Mouse (Mus musculus): ENCODE measurements around the gene Cbl. TPM values are rescaled to one million over a fixed set of nuclear protein-coding genes. Genes with fewer than 3 reads are reported as not detected.
A peak's percentile ranks its signal among the peaks of the same experiment; 100 is the strongest.

The Cbl gene
- polyA plus RNA-seq, 1 experiment from 2014 or later: 18.2 TPM

DNA sequence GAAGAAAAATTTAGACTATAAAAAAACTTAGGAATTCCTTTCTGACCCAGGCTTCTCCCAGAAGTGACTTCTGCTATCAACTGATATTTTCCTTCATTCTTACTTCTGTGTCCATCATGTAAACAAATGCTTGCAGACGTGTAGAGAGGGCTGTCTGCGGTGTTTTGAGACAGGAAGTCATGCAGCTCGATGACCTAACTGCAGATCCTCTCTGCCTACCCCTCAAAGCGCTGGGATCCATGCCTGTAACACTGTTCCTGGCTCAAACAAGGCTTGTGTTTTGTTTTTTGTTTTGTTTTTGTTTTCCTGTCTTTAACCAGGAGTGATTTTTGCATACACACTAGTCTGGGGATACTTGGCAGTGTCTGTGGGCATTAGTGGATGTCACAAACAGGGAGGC is 96.0 kb downstream of the Cbl start:
- no peak for ATAC-seq (ENCODE audit: low FRiP score)
- Histone ChIP-seq H3K4me3 (replicated peaks) (no peak overlapping the region), H3K4me2 (no peak overlapping the region), H3K9me3 (replicated peaks) (no peaks in the 10 kb centered on the region), H3K27me3 (replicated peaks) (peaks cover 38% of the 10 kb centered on the region), H3K27ac (replicated peaks) (no peak overlapping the region), H3K9ac (replicated peaks) (no peak overlapping the region), H3K36me3 (no peaks in the 10 kb centered on the region), H3K4me1 (peaks cover 29% of the 10 kb centered on the region)
- 82% methylated on average over 4 of the region's 4 CpGs for WGBS

GRCm38 (mm10) chr9:44135731-44136411 is 98.0 kb downstream of the Cbl start:
- Histone ChIP-seq H3K36me3 (no peaks in the 10 kb centered on the region), H3K27me3 (replicated peaks) (peaks cover 57% of the 10 kb centered on the region), H3K4me3 (replicated peaks) (peak overlapping the region; percentile 46), H3K4me2 (peak overlapping the region; percentile 83), H3K4me1 (peaks cover 33% of the 10 kb centered on the region), H3K9me3 (replicated peaks) (no peaks in the 10 kb centered on the region), H3K9ac (replicated peaks) (peak overlapping the region; percentile 54; the same call in 1 of the 2 replicates), H3K27ac (replicated peaks) (peak overlapping the region; percentile 58)
- no peak for ATAC-seq (ENCODE audit: low FRiP score)
- WGBS: 47% methylated on average over 7 of the region's 7 CpGs

DNA sequence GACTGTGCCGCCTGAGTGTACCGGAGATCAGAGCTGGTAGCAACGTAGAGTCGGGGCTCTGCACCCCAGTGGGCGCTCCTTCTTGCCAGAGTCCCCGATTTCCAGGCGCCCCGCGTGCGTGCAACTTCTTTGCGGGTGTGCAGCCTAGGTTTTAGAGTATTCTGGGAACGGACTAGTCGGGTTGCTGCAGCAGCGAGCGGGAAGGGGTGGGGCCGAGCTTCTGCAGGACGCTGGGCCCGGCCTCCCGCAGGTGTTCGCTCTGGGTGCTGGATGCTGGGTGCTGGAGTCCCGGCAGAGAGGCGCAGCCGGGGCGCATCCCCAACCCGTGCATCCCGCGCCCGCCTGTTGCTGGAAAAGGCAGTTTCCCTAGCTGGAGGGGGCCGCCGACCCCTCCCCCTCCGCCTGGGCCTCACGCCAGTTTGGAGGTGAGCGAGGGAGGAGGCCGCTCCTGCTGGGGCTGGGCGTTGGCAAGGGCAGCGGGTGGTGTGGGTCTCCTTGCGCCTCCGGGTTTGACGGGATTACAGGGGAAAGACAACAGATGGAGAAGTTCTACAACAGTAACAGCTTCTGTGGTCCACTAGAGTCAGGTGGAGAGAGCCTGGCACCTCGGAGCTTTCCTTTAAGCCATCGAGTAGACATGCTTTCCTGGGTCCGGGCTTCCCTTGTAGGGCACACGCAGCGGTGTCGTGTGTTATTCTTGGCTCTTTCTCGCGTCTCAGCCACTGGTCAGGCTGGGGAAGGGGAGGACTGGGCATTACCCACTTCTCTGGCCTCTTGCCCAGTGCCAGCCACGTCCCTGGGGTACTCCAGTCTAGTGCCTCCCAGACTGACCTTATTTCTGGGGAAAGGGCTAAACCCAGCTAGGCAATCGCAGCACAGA is 98.8 kb downstream of the Cbl start:
- Histone ChIP-seq H3K27ac (replicated peaks) (peak overlapping the region; percentile 58), H3K4me2 (peak overlapping the region; percentile 83), H3K4me3 (replicated peaks) (peak overlapping the region; percentile 46), H3K27me3 (replicated peaks) (peaks cover 64% of the 10 kb centered on the region), H3K9me3 (replicated peaks) (no peaks in the 10 kb centered on the region), H3K9ac (replicated peaks) (peak overlapping the region; percentile 54), H3K36me3 (no peaks in the 10 kb centered on the region), H3K4me1 (peaks cover 40% of the 10 kb centered on the region)
- 3% methylated on average over 48 of the region's 49 CpGs for WGBS
- 0 out of 2 replicates have a peak, but pooled peaks have one; percentile 45 for ATAC-seq (ENCODE audit: low FRiP score)

DNA sequence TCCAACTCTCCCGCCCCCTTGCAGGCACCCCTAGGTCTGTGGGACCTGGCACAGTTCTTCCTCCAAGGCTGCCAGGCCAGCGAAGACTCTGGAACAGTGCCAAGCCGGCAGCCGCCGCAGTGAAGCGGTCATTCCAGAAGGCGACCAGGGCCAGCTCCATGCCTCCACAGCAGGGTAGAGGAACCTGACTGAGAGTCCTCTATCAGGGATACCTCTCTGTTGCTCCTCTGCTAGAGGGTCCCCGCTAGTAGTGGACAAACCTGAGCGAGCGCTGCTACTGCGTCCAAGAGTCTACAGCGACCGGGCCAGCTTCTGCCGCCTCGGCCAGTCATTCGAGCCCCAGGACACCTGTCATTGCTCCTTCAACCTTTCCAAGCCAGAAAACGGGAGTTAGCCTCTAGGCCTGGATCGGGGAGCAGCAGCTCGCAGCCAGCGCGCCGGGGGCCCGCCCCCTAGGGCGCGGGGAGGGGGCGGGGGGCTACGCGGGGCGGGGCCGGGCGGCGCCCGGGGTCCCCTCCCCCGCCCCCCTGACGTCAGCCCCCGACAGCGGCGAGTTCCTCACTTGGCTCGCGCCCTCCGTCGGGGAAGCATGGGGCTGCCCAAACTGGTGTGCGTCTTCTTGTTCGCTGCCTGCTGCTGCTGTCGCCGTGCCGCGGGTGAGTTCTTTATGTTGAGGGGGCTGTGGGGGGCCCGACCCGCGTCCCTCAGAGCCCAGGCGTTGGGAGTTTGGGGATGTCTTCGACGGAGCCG is 99.6 kb downstream of the Cbl start, which contains the start of gene Mcam:
TSS of gene Mcam (plus strand) at position 369 of the 750 bp plus-strand sequence.
- H3K9me3 ChIP-seq (replicated peaks): no peaks in the 10 kb centered on the region
- 2% methylated on average over 52 of the region's 55 CpGs for WGBS
- H3K4me2 ChIP-seq: peak within 1 kb of the TSS; percentile 83
- H3K4me3 ChIP-seq (replicated peaks): peak within 1 kb of the TSS; percentile 46
- no peaks in the 10 kb centered on the region for H3K36me3 ChIP-seq
- 0 out of 2 replicates have a peak, but pooled peaks have one; percentile 17 for ATAC-seq (ENCODE audit: low FRiP score)
- peaks cover 64% of the 10 kb centered on the region for H3K27me3 ChIP-seq (replicated peaks)
- H3K4me1 ChIP-seq: peaks cover 45% of the 10 kb centered on the region
- peak within 1 kb of the TSS; percentile 54 for H3K9ac ChIP-seq (replicated peaks)
- peak within 1 kb of the TSS; percentile 67 for H3K27ac ChIP-seq (replicated peaks)

DNA sequence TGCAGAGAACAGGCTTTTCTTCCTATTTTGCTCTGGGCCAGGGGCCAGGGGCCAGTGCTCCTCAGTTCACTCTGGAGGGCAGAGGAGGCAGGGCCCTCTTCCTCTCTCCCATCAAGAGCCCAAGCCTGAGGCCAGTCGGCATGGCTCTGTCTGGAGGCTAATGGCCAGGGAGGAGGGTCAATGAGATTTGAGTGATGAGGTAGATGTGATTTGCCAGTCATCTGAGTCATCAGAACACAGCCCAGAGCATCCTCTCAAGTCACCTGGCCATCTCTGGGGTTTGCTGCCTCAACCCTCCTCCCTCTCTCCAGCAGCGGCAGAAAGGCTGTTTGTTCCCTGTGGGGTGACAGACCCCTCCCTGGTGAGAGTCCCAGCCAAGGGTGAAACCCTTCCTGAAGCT is 100.6 kb downstream of the Cbl start:
- H3K4me1 ChIP-seq: peaks cover 45% of the 10 kb centered on the region
- peak overlapping the region; percentile 46; the same call in 1 of the 2 replicates for H3K4me3 ChIP-seq (replicated peaks)
- ATAC-seq (ENCODE audit: low FRiP score): no peak
- peaks cover 64% of the 10 kb centered on the region for H3K27me3 ChIP-seq (replicated peaks)
- H3K27ac ChIP-seq (replicated peaks): peak overlapping the region; percentile 67; the same call in 1 of the 2 replicates
- 16% methylated on average over 2 of the region's 2 CpGs for WGBS
- H3K9ac ChIP-seq (replicated peaks): no peak overlapping the region; the same call in 1 of the 2 replicates
- no peaks in the 10 kb centered on the region for H3K36me3 ChIP-seq
- H3K9me3 ChIP-seq (replicated peaks): no peaks in the 10 kb centered on the region
- peak overlapping the region; percentile 83 for H3K4me2 ChIP-seq

DNA sequence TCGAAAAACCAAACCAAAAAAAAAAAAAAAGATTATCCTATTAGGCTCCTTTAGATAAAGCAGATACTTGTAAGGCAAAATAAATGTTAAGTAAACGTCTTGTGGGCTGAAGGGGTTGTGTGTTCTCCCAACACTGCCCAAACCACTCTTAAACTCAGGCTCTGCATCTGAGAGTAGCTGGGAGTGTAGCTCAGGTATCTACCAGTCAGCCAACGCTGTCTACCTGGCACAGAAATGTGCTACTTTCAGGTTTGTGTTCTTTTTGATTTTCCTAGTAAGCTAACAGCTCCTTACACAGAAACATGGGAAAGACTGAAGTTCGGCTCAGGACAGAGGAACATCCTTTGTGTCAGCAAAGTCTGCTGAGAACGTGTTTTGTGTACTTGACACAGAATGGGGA is 101.6 kb downstream of the Cbl start:
- no peak overlapping the region for H3K9ac ChIP-seq (replicated peaks)
- H3K4me1 ChIP-seq: peaks cover 45% of the 10 kb centered on the region
- H3K4me3 ChIP-seq (replicated peaks): no peak overlapping the region
- H3K4me2 ChIP-seq: no peak overlapping the region
- peaks cover 64% of the 10 kb centered on the region for H3K27me3 ChIP-seq (replicated peaks)
- no peak overlapping the region for H3K27ac ChIP-seq (replicated peaks)
- H3K9me3 ChIP-seq (replicated peaks): no peaks in the 10 kb centered on the region
- no peaks in the 10 kb centered on the region for H3K36me3 ChIP-seq
- no peak for ATAC-seq (ENCODE audit: low FRiP score)
- WGBS: 71% methylated on average over 5 of the region's 5 CpGs

- Histone ChIP-seq H3K4me3 (replicated peaks) (no peak overlapping the region), H3K4me1 (peaks cover 50% of the 10 kb centered on the region), H3K4me2 (no peak overlapping the region; the same call in 1 of the 2 replicates), H3K27ac (replicated peaks) (peak overlapping the region; percentile 65), H3K9ac (replicated peaks) (no peak overlapping the region), H3K9me3 (replicated peaks) (no peaks in the 10 kb centered on the region), H3K36me3 (no peaks in the 10 kb centered on the region), H3K27me3 (replicated peaks) (peaks cover 58% of the 10 kb centered on the region)
- WGBS: 49% methylated on average over 7 of the region's 7 CpGs
- no peak for ATAC-seq (ENCODE audit: low FRiP score)
Observed at GRCm38 (mm10) chr9:44131276-44131590, 102.6 kb downstream of the Cbl start.

DNA sequence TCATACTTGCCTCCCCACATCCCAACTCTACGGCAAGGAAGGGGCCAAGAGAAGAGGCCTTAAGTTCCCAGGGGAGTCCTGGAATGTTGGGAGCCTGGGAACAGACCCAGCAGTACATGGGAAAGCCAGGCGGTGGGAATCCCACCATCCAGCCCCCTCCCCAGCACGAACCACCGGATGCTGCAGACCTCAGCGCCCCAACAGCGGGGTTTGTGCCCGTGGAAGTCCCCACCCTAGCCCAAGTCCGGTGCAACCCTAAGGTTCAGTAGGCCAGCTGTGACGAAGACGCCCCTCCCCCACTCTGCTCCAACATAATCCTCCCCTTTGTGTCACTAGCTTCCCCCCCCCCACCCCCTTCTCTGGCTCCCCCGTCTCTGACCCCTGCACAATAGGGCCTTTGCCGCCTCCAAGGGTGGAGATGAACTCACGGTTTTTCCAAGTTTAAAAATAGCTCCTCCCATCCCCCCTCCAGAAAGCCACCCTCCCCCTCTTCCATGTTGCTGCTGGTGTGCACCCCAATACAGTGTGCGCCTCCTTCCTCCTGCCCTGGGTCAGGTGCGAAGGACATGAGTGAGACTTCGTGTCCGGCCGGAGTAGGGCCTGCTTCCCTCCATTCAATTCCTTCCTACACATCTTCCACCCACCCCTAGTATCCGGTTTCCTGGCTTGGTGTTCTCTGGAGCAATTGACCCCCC is 103.1 kb downstream of the Cbl start:
- ATAC-seq (ENCODE audit: low FRiP score): no peak
- Histone ChIP-seq H3K4me1 (peaks cover 50% of the 10 kb centered on the region), H3K36me3 (no peaks in the 10 kb centered on the region), H3K27ac (replicated peaks) (peak overlapping the region; percentile 65), H3K4me2 (peak overlapping the region; percentile 57), H3K9ac (replicated peaks) (peak overlapping the region; percentile 37; the same call in 1 of the 2 replicates), H3K4me3 (replicated peaks) (no peak overlapping the region; the same call in 1 of the 2 replicates), H3K9me3 (replicated peaks) (no peaks in the 10 kb centered on the region), H3K27me3 (replicated peaks) (peaks cover 53% of the 10 kb centered on the region)
- WGBS: 16% methylated on average over 19 of the region's 19 CpGs

DNA sequence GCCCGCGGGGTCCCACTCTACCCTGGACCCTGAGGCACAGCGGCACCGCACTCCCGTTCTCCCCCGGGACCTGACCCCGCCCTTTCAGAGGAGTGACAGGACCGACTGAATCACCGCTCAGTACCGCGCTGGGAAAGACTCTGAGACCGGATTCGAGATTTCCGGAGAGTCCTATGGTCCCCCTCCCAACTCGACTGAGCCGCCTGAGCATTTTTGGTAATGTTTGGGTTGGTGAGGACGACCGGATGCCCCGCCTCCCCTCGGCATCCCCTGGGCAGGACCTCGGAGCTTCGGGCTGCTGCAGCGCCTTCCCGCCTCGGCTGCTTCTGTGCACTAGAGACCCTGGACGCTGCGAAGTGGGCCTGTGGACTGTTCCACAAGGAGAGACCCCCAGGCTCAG is 103.8 kb downstream of the Cbl start:
- Histone ChIP-seq H3K36me3 (no peaks in the 10 kb centered on the region), H3K4me1 (peaks cover 47% of the 10 kb centered on the region), H3K27ac (replicated peaks) (peak overlapping the region; percentile 69), H3K27me3 (replicated peaks) (peaks cover 46% of the 10 kb centered on the region), H3K9me3 (replicated peaks) (no peaks in the 10 kb centered on the region), H3K4me2 (peak overlapping the region; percentile 57), H3K4me3 (replicated peaks) (peak overlapping the region; percentile 29), H3K9ac (replicated peaks) (peak overlapping the region; percentile 37)
- ATAC-seq (ENCODE audit: low FRiP score): no peak
- WGBS: under 1% methylated on average over 27 of the region's 27 CpGs

DNA sequence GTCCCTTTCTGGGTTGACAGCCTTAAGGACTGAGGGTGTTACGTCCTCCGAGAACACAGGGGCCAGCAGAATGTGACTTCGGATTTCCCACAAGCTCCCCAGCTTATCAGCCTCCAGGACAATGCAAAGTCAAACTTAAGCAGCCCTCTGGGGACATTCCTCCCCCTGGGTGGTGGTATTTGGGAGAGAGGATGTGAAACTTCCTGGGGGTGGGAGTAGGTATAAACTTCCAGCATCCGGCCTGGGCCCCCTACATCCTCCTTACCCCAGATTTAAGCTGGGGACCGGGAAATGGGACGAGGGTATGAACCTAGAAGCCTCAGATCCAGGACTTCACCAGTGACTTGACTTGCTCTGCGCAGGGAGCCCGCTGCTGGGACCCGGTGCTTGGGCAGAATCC is 104.2 kb downstream of the Cbl start:
- peaks cover 43% of the 10 kb centered on the region for H3K4me1 ChIP-seq
- WGBS: 9% methylated on average over 9 of the region's 9 CpGs
- no peaks in the 10 kb centered on the region for H3K36me3 ChIP-seq
- no peaks in the 10 kb centered on the region for H3K9me3 ChIP-seq (replicated peaks)
- peak overlapping the region; percentile 37 for H3K9ac ChIP-seq (replicated peaks)
- H3K4me3 ChIP-seq (replicated peaks): peak overlapping the region; percentile 29
- H3K27ac ChIP-seq (replicated peaks): peak overlapping the region; percentile 69; the same call in 1 of the 2 replicates
- peaks cover 42% of the 10 kb centered on the region for H3K27me3 ChIP-seq (replicated peaks)
- ATAC-seq (ENCODE audit: low FRiP score): no peak
- H3K4me2 ChIP-seq: peak overlapping the region; percentile 57

DNA sequence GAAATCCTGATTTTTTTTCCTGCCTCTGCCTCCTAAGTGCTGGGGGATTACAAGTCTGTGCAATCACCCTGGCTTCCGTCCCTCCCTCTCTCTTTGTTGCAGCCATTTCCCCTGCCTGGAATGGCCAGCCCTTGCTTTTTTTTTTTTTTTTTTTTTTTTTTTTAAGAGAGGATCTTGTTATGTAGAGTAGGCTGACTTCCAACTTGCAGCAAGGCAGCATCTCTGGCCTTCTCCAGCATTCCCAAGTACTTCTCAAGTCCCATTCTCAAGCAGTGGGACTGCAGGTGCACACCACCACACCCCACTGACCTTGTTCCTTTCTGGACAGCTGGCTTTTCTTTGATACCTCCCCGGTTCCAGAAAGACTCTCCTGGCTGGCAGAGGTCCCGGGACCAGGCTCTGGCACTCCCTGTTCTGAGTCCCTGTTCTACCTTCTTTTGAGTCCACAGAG is 106.5 kb downstream of the Cbl start:
- no peaks in the 10 kb centered on the region for H3K9me3 ChIP-seq (replicated peaks)
- WGBS: 53% methylated on average over 3 of the region's 3 CpGs
- H3K36me3 ChIP-seq: no peaks in the 10 kb centered on the region
- no peak overlapping the region for H3K4me2 ChIP-seq
- no peak overlapping the region for H3K9ac ChIP-seq (replicated peaks)
- H3K4me3 ChIP-seq (replicated peaks): no peak overlapping the region
- peaks cover 21% of the 10 kb centered on the region for H3K27me3 ChIP-seq (replicated peaks)
- H3K4me1 ChIP-seq: peaks cover 29% of the 10 kb centered on the region
- no peak for ATAC-seq (ENCODE audit: low FRiP score)
- no peak overlapping the region for H3K27ac ChIP-seq (replicated peaks)
